Mouse (Mus musculus) erythroblast, embryonic 14.5 days (primary cell): ENCODE measurements around the gene Rlbp1.

ENCODE experiments used
- GATA1 ChIP-seq: IDR thresholded peaks from 2 replicates; pipeline ENCODE4 v1.6.1; 2012; ENCODE audit warnings: low read length, inconsistent platforms, mixed read lengths
- TAL1 ChIP-seq: IDR thresholded peaks from 3 replicates; pipeline ENCODE4 v1.6.1; 2012; ENCODE audit warnings: low read length, inconsistent platforms, mixed read lengths

- TF ChIP-seq GATA1 (no peak), TAL1 (no peak)
These were observed 5.2 kb upstream of the Rlbp1 start, which contains the start of gene Fanci for GRCm38 (mm10) chr7:79391883-79392649.
